Mouse (Mus musculus) heart, adult 9 months (tissue): Measurements from ENCODE around the gene Fgfr2.

Source experiments
- DNase-seq, 2 experiments: peaks; one replicate each; pipeline ENCODE4 v3.0.0; 2022; ENCODE audit warnings: low spot score in 2 of 2

Gene Fgfr2

DNA sequence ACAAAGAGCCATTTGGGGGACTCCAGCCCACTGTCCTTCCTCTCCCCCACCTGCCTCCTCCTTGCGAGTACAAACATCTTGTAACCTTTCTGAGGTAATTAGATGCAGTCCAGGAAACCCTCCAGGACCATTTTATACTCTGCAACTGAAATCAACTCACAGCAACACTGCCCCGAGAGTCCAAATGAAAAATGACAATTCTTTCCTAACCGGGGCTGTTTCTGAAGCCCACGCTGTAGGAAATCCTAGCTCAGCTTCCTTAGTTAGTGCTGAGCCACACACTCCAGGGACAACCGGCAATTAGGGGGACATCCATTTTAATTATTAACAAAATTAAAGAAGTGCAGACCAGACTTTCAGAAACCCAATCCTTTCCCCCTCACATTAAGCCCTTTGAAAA, 2863.1 kb downstream of the Fgfr2 start:
- DNase-seq = no peak

DNA sequence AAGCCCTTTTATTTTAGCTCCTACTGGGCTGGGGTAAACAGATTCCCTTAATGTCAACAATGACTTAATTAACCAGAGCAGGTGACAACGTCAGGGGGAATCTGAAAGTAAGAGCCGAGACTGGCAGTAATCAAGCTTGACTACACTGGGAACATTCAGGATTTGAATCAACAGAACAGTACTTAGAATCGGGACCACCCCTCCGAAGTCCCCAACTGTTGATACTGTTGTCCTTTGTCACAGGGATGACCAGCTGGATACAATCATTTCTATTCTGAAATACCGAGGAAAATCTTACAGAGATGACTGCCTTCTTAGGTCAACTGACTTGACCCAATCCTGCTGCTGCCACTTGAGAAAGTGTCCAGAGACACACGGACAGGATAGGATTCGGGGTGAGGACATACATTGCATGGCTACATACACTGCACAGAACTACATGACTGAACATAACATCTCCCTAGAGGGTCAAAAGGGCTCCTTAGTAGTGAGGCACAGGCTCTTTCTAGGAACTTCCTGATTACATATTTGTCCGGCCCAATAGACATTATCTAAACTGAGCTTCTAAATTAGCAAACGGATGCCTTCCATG, 2864.3 kb downstream of the Fgfr2 start:
- no peak for DNase-seq

DNA sequence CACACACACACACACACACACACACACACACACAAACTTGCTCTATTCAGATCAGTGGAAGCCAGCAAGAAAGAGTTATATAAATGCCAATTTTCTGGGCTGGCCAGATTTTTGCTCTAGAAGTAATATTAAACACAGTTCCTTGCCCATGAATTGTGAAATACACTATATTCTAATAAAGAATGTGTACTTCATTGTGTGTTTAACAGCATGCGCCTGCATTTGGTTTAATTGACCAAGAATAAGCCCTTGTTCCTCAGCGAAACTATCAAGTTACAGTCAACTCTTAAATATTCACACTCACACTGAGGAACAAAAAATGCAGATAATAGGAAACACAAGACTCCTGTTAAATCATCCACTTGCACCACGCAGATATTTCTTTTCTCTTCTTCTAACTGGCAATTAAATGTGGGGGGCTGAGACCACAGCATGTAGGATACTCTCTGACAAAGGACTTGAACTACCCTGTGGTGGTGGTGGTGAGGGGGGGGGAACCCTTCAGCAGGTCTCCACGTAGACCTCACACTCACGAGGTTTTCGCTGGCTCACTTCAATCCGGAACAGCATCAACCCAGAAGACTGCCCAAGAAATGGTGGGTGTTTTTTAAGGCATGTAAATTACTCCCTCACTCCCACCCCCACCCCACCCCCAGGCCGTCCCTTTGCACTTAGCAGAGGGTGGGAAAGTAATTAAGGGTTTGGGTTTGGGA, 2865.0 kb downstream of the Fgfr2 start:
- no peak for DNase-seq

DNA sequence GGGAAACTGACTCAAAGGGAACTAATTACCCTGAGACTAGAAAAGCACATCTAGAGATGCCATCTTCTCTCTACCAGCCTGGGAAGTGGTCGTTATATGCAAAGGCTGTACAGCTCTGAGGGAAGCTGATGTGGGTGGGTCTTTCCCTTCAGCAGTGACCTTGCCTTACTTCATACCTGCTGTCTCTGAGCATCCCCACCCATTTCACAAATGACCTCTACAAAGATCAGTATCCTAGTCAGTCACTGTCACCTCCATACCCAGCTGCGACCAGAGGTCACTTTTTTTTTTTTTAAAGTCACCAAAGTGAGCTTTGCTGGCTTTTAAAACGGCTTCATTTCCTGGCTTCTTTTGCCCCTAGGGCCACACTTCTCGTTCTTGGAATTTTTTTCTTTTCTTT, 2869.9 kb downstream of the Fgfr2 start:
- DNase-seq = no peak

DNA sequence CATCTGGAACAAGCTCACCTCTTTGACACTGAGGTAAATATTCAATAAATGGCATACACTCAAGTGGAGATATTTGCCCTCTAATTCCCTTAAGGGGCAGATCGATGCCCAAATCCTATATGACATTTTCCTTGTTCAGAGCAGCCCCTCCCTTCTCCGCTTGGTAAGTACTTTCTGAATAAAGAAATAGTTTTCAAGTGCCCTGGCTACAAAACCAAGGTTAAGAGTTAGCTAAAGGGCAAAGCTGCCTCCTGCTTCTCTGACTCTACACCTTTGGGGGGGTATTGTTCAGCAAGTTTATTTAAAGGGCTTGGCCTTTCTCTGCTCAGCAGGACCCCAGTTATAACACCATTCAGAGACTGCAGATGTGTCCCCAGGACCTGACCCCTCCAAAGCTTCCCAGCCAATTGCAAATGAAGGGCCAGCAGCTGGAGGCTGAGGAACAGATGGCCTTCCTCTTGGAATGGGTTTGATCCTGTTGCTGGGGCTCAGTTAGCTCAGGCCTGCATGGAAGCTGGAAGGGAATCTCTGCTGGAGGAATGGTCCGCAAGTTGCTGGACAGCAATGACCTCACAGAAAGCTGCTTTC, 2871.1 kb downstream of the Fgfr2 start:
- no peak for DNase-seq

DNA sequence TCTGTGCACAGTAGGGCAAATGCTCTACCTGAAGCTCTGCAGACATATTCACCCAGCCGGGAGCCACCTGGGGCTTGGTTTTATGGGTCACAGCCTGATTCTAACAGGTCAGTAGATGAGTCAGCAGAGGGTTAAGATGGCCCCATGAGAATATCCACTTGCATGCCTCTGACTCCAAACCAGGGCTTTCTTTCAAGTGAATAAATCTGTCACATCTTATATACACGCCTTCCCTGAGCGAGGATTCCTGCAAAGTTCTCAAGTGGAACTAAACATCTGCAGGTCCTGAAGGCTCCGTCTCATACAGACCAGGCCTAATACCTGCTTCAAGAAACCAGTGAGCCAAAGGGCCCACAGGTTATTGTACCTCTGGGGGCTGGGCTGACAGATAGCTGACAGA, 2872.2 kb downstream of the Fgfr2 start:
- no peak for DNase-seq

DNA sequence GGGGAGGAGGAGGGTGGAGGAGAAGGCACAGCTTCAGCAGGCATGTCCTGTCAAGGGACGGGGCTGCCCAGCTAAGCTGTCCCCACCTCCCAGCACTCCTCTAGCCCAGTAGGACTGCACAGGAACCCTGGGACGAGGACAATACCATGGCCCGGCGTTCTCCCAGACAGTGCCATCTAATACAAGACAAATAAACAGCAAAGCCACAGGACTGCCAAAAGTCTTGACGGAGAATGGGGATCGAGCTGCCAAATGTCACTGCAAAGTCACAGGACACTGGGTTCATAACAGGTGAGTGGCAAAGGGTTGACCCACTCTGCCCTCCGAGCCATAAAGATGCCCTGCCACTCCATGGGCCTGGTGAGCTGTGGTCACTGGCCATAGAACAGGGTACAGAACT, 2874.7 kb downstream of the Fgfr2 start:
- no peak for DNase-seq

DNA sequence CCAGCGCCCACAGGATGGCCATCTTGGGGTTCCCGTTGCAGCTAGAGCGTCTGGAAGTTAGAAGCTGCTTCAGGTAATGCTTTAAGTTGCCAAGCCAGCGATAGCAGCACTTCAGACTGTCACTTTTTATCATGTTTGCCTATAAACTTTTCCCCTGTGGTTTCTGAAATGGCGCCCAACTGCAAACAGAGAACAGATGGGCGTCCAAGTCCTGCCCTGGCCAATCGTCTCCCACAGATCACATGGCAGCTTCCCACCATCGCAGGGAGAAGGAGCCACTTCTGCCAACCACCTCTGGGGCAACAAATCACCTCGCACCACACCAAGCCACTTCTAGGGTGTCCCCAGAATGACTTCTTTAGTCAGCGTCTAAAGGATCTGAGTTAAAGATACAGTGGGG, 2875.3 kb downstream of the Fgfr2 start:
- DNase-seq = no peak

DNA sequence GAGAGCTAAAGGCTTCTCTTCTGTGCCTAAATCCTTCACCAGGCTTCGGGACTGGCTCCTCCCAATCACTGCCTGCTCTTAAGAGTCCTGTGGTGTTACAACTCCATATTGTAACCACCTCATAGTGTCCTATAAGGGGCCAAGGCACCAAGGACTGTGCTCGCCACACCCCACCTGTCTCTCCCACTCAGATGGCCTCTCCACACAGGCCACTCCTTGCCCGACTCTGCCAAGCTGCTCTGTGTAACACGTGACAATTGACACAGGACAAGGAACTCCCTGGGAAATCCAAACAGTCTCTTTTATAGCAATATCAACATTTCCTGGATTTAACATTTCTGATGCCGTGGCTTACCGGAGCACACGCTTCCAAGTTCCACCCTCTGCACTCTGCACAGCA, 2876.7 kb downstream of the Fgfr2 start:
- DNase-seq = no peak

DNA sequence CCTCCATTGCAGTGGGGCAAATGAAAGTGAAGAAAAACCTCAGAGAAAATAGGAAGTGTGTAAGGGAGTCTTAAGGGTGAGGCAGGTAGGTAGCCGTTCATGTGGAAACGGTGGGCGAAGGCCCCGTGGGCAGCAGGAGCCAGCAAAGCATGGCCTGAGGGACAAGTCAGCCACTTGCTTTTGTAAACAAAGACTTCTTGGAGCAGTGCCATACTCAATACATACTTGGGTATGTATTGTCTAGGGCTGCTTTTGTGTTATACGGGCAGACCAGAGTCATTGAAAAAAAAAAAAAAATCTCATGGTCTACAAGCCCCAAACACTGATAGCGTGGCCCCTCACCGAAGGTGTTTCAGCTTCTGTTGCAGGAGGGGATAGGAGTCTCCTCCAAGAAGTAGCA, 2878.6 kb downstream of the Fgfr2 start:
- DNase-seq = no peak

DNA sequence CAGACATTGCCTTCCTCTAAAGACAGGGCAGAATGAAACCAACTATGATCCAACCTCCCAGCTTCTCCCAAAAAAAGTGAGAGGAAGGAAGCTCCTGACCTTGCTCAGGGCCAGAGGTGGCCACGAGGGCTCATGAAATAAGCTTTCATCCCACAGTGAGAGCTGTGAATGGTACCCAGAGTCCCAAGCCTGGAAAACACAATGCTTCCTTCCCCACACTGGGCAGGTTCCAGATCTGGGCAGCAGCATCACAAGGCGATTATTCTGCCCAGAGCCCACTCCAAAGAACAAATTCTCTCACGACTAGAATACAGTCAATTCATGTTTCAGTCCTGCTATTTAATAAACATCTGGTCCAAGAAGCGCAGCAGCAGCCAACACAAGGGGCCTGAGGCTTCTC, 2879.3 kb downstream of the Fgfr2 start:
- DNase-seq = no peak

DNA sequence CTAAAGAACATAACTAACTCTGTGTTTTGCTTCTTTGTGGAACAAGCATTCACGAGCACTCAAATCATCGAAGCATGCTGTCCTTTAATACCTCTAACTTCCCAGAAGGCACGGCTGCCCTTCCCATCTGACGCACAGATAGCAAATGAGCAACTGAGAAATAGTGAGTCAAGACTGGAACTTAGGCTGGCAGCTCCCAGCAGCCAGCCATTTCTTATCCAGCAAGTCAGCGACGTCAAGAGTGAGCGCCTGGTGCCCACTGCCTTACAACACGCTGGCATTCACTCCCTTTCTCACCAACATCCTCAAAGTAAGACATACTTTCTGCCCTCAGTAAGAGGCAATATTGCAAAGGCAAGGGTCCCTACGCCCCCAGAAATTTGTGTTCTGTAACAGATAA, 2883.0 kb downstream of the Fgfr2 start:
- DNase-seq = no peak

DNA sequence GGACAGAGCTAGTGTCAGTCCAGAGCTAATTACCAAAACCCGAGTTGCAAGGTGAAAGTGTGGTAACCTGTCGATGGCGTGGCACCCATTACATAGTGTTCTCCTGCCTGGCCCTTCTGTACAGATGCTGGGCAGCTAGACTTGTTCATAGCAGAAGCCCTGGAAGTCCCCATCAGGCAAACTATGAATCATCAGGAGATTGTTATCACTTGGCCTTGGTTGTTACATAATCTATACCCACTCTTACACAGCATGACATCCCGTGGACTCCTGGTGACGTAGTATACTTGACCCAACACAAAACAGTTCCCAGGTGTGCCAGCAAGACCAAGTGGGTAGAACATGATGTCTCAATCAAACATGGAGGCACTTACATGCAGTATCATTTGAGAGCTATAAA, 2885.9 kb downstream of the Fgfr2 start:
- no peak for DNase-seq

DNA sequence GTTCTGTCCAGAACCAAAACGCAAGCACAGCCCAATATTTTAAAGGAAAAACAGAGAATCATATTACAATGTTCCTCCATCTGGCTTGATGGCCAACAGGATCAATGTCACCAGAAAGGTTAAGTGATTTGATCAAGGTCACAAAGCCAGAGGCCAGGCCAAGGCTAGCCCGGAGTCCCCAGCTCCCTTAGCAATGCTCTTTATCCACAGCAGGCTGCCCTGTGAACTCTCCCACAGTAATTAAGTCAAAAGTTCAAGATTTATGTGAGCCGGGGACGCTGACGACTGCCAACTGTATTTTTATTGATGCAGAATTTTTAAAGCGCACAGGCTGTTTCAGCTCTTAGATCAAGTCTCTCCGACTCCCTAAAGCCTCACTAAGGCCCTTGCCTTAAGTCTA, 2889.4 kb downstream of the Fgfr2 start:
- no peak for DNase-seq

DNA sequence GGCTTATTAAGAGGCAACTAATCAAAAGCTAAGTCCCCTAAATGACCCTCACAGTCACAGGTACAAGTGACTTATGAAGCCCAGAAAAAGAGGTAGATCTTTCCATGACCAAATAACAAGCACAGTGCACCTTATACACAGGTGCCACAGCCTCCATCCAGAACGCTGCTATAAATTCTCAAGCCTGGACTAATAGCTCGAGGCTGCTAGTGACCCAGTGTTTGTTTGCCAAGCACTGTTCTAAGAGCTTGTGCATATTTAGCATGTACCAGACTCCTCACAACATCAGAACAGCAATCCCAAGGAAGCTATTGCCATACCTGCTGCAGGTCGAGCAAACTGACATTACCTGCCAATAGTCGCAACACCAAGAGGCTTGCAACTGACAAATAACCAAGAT, 2893.1 kb downstream of the Fgfr2 start:
- DNase-seq = no peak

DNA sequence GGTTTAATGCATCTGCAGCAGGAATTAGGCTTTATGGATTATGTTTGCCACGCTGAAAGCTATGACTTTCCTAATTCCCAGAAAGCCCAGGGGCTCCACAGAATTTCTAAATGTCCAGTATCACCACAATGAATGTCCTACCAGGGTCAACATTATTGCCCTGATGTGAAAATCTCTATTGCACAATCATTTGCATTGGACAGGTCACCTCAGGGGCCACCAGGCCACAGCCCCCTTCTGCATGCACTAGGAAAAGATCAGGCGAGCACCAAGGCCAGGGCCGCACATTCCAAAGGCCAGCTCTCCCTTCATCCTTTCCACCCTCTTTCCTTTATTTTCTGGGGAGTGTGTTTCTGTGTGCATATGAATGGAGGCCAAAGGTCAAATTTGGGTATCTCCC, 2897.9 kb downstream of the Fgfr2 start:
- DNase-seq = no peak

DNA sequence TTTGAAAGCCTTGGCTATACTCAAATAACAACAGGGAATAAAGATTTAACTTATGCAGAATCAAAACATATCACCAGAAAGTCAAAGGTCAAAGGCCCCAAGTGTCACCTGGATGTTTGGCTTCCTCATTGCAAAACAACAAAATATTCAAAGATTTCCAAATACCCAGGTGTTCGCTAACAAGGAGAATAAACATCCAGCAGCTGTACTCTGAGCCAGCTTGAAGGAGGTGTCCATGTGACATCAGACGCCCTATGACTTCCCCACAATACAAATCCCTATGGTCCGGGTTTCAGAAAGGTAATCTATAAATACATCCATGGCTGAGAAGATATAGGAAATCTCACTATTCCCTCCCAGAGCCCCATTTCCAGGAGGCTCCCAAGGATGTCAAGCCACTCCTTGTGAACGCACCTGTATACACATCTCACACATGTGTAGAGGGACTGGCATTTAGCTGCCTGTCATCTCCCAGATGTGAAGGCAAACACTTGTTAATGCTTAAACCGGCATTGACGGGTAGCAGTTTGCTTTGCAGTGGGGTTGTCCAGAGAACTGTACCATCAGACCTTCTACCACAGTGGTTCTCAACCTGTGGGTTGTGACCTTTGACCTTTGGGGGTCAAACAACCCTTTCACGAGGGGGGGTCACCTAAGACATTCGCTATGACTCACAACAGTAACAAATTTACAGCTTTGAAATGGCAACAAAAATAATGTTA, 2900.4 kb downstream of the Fgfr2 start:
- DNase-seq = no peak

DNA sequence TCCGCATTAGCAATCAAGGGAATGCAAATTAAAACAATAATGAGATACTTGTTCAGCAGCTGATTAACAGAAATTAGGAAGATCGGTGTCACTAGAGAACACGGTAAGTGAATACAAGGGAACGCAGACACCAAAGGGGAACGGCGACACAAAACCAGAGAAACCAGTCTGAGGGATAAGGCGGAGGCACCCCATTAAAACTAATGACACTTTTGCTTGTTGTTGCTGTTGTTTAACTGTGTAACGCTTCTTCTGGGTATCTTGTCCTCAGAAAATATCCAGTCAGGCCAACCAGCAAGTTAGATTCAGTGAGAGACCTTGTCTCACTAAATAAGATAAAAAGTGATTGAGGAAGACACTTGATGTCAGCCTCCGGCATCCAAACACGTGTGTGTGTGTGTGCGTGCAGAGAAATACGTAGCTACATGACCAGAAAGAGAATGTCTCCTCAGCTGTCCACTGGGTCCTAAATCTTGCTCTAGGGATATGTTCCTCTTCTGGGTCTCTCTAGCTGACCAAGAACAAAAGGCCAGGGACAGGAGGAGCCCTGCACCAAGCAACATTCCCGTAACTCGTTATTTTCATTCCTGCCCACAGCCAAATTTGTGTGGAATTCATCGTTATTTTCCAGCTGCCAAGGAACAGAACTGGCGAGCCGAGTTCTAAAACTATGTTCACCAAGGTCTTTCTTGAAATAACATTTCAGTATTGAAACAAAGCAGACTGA, 2901.3 kb downstream of the Fgfr2 start:
- no peak for DNase-seq

DNA sequence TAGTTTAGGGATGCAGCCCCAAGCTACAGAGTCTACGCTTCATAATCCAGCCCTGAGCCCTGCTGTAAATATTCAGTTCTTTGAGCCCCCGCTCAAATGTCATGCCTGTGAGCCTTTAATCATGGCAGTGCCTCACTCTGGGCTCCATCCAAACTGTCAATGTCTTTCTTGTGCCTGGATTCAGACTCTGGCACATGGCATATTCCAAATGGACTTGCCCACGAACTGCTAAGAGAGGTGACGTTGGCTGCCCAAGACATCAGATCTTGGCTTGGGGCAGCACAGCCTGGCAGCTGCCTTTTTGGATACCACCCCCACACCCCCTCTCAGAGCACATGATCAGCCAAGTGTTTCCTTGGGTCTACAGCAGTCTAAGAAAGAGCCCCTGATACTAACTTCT, 2902.5 kb downstream of the Fgfr2 start:
- DNase-seq = no peak

DNA sequence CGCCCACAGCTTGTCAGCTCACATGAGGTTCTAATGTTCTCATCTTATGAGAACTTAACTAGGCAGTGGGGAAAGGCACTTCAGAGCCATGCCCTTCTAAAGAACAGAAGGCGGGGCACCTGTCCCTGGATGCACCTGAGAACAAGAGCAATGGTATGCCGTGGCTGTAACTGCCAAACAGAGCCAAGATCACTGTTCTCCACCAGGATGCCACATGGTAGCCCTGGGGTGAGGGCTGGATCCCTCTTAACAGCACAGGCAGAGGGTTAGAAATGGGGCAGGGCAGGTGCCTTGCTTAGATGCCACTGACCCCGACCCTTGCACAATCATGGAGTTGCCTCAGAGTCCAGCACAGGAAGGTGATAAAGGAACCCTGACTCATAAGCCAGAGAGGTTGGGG, 2903.3 kb downstream of the Fgfr2 start:
- DNase-seq = no peak

DNA sequence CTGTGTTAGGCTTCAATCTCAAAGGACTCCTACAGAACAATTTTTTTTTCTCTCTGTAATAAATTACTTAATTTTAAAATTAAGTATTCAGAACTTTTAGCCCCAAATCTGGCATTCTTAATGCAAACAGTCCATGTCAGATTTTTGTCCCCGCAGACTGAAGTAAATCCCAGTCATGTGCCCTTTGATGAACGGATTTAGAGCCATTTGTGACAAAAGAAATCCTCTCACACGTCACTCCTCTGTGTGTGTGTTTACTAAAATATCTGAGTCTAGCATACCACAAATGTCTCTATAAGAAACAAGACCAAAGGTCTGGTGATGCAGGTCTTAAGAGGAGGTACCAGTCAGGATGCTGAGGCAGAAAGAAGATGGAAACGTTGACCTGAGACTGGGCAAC, 2906.9 kb downstream of the Fgfr2 start:
- DNase-seq = no peak
